Mouse (Mus musculus): ENCODE measurements around the gene Gm44973. TPM values are rescaled to one million over a fixed set of nuclear protein-coding genes. Genes with fewer than 3 reads are reported as not detected.

Gene Gm44973
- not detected in 2 replicates for polyA plus RNA-seq (2012; rRNA removed)

DNA sequence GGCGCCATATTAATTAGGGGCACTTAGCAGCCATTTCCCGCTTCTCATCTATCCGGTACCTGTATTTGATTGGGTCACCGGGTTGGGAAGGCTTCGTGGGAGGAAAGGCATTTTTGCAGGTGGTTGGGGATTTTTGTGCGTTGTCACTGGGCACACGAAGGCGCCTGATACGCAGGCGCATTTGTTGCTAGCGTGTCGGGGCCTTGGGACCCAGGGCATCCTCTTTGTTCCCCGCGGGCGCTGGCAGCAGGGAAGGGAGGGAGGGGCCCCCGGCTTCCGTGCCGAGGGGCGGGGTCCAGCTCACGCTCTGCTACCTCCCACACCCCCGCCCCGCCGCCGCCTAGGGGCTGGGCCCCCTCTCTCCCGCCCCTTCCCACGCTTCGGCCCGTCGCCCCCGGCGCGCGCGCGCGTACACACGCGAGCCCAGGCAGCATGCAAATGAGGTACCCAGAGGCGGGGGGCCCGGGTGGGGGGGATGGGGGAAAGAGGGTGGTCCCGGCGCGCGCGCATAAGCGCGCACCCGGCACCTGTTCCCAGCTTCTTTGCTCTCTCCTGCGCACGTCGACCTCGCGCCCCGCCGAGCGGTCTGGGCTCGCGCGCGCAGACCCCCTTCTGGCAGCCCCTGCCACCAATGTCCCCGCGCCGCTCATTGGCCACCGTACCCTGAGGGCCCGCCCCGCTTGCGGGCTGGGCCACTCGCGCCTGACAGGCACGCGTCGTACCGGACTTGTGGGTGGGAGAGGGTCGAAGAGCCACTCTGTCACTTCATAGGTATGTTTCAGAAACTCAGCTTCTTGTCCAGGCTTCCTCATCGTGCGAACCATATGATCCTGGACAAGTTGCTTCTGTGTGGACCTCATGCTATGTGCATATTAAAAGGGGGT is at the start of gene Gm44973:
Gene Gm44973 (plus strand): TSS at position 379 of the 884 bp plus-strand sequence.
- Histone ChIP-seq H3K27me3 (ENCODE audit: control insufficient read depth, insufficient read depth, low read length) (no peaks in the 10 kb centered on the region), H3K27ac (ENCODE audit: insufficient read depth, low read length) (peak within 1 kb of the TSS; percentile 95), H3K4me1 (ENCODE audit: control insufficient read depth, insufficient read depth, low read length) (no peaks in the 10 kb centered on the region), H3K4me3 (replicated peaks; ENCODE audit: insufficient read depth, low read depth, low read length) (peak within 1 kb of the TSS; percentile 93)
- no peak for TF ChIP-seq CTCF (IDR thresholded peaks at IDR 0.05; ENCODE audit: borderline replicate concordance, insufficient read depth, low read depth, low read length)
- TF ChIP-seq POLR2A (IDR thresholded peaks at IDR 0.05; ENCODE audit: borderline replicate concordance, insufficient read depth, low read length) = peak; percentile 52; the same call in 1 of the 2 replicates
- under 1% methylated on average over 73 of the region's 76 CpGs for WGBS
- peak; percentile 92 for DNase-seq

DNA sequence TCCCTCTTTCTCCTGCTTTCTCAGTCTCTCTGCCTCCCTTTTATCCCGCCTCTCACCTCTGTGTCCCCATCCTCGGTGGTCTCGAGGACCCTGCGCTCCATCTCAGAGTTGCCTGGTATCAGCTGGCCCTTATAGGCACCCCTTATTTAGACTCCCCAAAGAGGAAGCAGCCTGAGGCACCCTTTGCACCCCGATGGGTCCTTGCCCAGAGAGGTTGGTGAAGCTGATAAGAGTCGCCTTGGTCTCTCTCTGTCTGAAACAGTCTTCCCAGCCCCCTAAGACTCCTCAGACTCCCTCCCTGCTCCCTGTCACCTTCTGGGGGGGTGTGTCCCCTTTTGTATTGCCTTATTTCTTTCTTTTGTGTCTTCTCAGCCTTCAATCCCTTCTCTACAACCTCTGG is 44.2 kb upstream of the Gm44973 start, which contains the start of gene Sbk3:
Gene Sbk3 (minus strand): TSS at position 101 of the 400 bp plus-strand sequence.
- H3K4me1 ChIP-seq (ENCODE audit: control insufficient read depth, insufficient read depth, low read length) = no peaks in the 10 kb centered on the region
- TF ChIP-seq POLR2A (IDR thresholded peaks at IDR 0.05; ENCODE audit: borderline replicate concordance, insufficient read depth, low read length) (no peak), CTCF (IDR thresholded peaks at IDR 0.05; ENCODE audit: borderline replicate concordance, insufficient read depth, low read depth, low read length) (no peak)
- WGBS = 34% methylated on average over 6 of the region's 6 CpGs
- no peaks in the 10 kb centered on the region for H3K27me3 ChIP-seq (ENCODE audit: control insufficient read depth, insufficient read depth, low read length)
- no peak within 1 kb of the TSS for H3K27ac ChIP-seq (ENCODE audit: insufficient read depth, low read length)
- no peak for DNase-seq
- H3K4me3 ChIP-seq (replicated peaks; ENCODE audit: insufficient read depth, low read depth, low read length) = no peak within 1 kb of the TSS

DNA sequence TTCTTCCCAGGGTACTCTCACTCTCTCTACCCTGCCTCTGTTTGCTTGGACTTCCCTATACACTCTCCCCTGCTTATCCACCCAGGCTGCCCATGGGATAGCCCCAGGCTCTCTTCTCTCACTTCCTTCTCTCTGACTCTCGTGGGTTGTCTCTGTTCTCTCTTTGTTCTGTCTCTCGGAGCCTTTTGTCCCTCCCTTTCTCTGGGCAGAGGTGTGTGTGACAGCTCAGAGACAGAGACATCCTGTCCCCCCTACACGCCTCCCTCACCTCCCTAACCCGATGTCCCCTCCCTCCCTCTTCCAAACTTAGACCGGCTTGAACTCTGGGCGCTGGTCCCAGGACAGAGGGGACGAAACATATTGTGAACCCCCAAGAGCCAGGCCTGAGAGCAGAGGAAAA is 43.6 kb upstream of the Gm44973 start:
- Histone ChIP-seq H3K4me1 (ENCODE audit: control insufficient read depth, insufficient read depth, low read length) (no peaks in the 10 kb centered on the region), H3K27me3 (ENCODE audit: control insufficient read depth, insufficient read depth, low read length) (no peaks in the 10 kb centered on the region), H3K27ac (ENCODE audit: insufficient read depth, low read length) (no peak overlapping the region), H3K4me3 (replicated peaks; ENCODE audit: insufficient read depth, low read depth, low read length) (no peak overlapping the region)
- 15% methylated on average over 7 of the region's 7 CpGs for WGBS
- TF ChIP-seq CTCF (IDR thresholded peaks at IDR 0.05; ENCODE audit: borderline replicate concordance, insufficient read depth, low read depth, low read length) = no peak
- TF ChIP-seq POLR2A (IDR thresholded peaks at IDR 0.05; ENCODE audit: borderline replicate concordance, insufficient read depth, low read length) = no peak
- no peak for DNase-seq

DNA sequence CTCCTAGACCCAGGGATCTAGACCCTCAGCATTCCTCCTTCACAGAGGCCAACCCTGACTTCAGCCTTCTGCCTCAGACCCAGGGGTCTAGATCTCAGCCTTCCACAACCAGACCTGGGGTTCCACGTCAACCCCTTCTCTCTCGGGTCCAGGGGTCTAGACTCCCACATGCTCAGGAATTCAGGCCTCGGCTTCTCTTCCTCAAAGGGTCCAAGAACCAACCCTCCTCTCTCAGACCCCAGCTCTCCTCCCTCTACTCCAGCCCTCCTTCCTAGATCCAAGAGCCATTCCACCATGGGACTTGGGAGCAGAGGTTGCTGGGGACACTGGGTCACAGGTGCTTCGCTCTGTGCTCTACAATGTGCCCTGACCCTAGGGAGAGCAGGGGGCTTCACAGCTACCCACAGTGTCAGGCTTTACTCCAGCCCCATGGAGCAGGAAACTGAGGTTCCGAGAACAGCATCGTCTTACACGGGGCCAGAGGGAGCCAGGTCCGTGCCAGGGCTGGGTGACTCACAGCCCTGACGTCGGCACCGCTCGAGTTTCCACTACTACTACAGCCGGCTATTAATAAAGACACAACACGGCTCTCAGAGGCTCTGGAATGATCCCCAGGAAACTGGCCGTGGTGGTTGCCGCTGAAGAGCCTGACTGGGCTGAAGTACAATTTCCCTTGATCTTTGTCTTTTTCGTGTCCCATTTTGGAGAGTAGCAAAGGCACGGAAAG is 42.8 kb upstream of the Gm44973 start:
- Histone ChIP-seq H3K4me1 (ENCODE audit: control insufficient read depth, insufficient read depth, low read length) (no peaks in the 10 kb centered on the region), H3K4me3 (replicated peaks; ENCODE audit: insufficient read depth, low read depth, low read length) (no peak overlapping the region), H3K27me3 (ENCODE audit: control insufficient read depth, insufficient read depth, low read length) (no peaks in the 10 kb centered on the region), H3K27ac (ENCODE audit: insufficient read depth, low read length) (no peak overlapping the region)
- WGBS = 69% methylated on average over 18 of the region's 18 CpGs
- no peak for DNase-seq
- TF ChIP-seq CTCF (IDR thresholded peaks at IDR 0.05; ENCODE audit: borderline replicate concordance, insufficient read depth, low read depth, low read length) (no peak), POLR2A (IDR thresholded peaks at IDR 0.05; ENCODE audit: borderline replicate concordance, insufficient read depth, low read length) (no peak)

DNA sequence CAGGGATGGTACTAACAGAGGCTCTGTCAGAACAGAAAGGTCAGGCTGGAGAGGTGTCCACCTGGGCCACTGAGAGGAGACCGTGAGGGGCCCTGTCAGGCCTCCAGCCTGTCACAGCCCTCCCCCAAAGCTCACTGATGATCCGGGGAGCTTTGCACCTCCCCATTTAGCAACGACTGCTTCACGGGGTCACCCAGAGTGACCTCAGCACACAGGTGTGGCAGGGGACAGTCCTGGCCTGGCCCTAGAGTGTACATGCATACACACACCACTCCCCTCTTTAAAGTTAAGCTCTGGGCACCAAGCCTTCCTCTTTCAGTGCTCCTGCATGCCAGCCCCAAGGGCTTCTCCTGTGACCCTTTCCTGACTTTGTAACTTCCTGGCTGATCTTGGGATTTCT is 39.8 kb upstream of the Gm44973 start:
- no peak for DNase-seq
- Histone ChIP-seq H3K4me3 (replicated peaks; ENCODE audit: insufficient read depth, low read depth, low read length) (no peak overlapping the region), H3K27me3 (ENCODE audit: control insufficient read depth, insufficient read depth, low read length) (no peaks in the 10 kb centered on the region), H3K27ac (ENCODE audit: insufficient read depth, low read length) (no peak overlapping the region), H3K4me1 (ENCODE audit: control insufficient read depth, insufficient read depth, low read length) (no peaks in the 10 kb centered on the region)
- 64% methylated on average over 4 of the region's 4 CpGs for WGBS
- TF ChIP-seq CTCF (IDR thresholded peaks at IDR 0.05; ENCODE audit: borderline replicate concordance, insufficient read depth, low read depth, low read length) = no peak
- no peak for TF ChIP-seq POLR2A (IDR thresholded peaks at IDR 0.05; ENCODE audit: borderline replicate concordance, insufficient read depth, low read length)

DNA sequence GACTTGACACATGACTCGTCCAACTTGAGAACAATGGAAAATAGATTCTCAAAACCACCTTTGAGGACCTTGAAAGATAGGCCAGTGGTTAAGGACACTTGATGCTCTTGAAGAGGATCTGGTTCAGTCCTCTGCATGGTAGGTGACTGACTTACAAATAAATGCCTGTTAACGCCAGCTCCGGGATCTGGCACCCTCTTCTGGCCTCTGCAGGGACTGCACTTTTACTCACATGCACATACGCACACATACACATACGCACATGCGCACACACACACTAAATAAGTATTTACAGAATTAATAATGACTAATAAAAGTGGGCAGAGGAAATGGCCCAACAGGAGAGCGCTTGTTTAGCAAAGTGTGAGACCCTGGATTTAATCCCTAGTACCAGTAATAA is 38.5 kb upstream of the Gm44973 start:
- Histone ChIP-seq H3K4me1 (ENCODE audit: control insufficient read depth, insufficient read depth, low read length) (no peaks in the 10 kb centered on the region), H3K27me3 (ENCODE audit: control insufficient read depth, insufficient read depth, low read length) (no peaks in the 10 kb centered on the region), H3K4me3 (replicated peaks; ENCODE audit: insufficient read depth, low read depth, low read length) (no peak overlapping the region), H3K27ac (ENCODE audit: insufficient read depth, low read length) (no peak overlapping the region)
- WGBS = 93% methylated on average over 7 of the region's 7 CpGs
- no peak for DNase-seq
- TF ChIP-seq CTCF (IDR thresholded peaks at IDR 0.05; ENCODE audit: borderline replicate concordance, insufficient read depth, low read depth, low read length) = peak; percentile 8; the same call in 1 of the 2 replicates
- no peak for TF ChIP-seq POLR2A (IDR thresholded peaks at IDR 0.05; ENCODE audit: borderline replicate concordance, insufficient read depth, low read length)

DNA sequence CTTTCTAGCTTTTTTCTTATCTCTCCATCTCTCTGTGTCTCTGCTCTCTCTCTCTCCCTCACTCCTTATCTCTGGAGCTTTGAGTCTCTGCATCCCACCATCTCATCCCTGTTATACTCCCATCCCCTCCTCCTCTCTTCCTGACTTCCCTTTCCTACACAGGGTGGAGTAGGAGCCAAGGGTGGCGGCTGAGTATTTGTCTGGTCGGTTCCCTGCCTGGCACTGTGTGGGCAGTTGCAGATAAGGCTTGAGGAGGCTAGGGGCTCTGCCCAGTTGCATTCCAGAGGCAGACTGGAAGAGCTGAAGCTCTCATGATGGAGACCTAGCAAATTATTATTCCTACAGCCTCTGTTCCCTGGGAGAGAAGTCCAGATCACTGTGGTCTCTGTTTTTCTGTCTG is 27.0 kb upstream of the Gm44973 start:
- Histone ChIP-seq H3K4me3 (replicated peaks; ENCODE audit: insufficient read depth, low read depth, low read length) (no peak overlapping the region), H3K27ac (ENCODE audit: insufficient read depth, low read length) (no peak overlapping the region), H3K4me1 (ENCODE audit: control insufficient read depth, insufficient read depth, low read length) (peaks cover 3% of the 10 kb centered on the region), H3K27me3 (ENCODE audit: control insufficient read depth, insufficient read depth, low read length) (no peaks in the 10 kb centered on the region)
- TF ChIP-seq POLR2A (IDR thresholded peaks at IDR 0.05; ENCODE audit: borderline replicate concordance, insufficient read depth, low read length) = no peak
- no peak for TF ChIP-seq CTCF (IDR thresholded peaks at IDR 0.05; ENCODE audit: borderline replicate concordance, insufficient read depth, low read depth, low read length)
- WGBS = 46% methylated on average over 2 of the region's 2 CpGs
- DNase-seq = no peak
